Mouse (Mus musculus) midbrain, embryonic 11.5 days (tissue): ENCODE data around the gene Rbfox2. TPM values are rescaled to one million over a fixed set of nuclear protein-coding genes. Genes with fewer than 3 reads are reported as not detected.

ENCODE experiments used
- ATAC-seq: fragments of 200-750 bp; cut with Nextera tagmentation; 2 replicates; pipeline ENCODE4 v1.8.0; 2017; ENCODE audit warnings: moderate TSS enrichment, moderate library complexity; ENCODE audit not compliant: low FRiP score
- DNase-seq: peaks from one replicate; pipeline ENCODE4 v3.0.0; 2015; ENCODE audit warnings: low spot score; ENCODE audit errors: missing footprints
- H3K27ac ChIP-seq: fragments of 300-500 bp; sonication (generic); 2 replicates; pipeline ENCODE4 v1.5.1; 2014; ENCODE audit warnings: low read depth, low read length
- H3K27me3 ChIP-seq: fragments of 300-500 bp; sonication (generic); 2 replicates; pipeline ENCODE4 v1.6.1; 2014; ENCODE audit warnings: mild to moderate bottlenecking, low read length, moderate library complexity, mixed read lengths; ENCODE audit not compliant: control insufficient read depth, insufficient read depth
- H3K36me3 ChIP-seq: fragments of 300-500 bp; sonication (generic); 2 replicates; pipeline ENCODE4 v1.6.1; 2014; ENCODE audit warnings: mild to moderate bottlenecking, low read length, moderate library complexity, mixed read lengths; ENCODE audit not compliant: control insufficient read depth, insufficient read depth
- H3K4me1 ChIP-seq: fragments of 300-500 bp; sonication (generic); 2 replicates; pipeline ENCODE4 v1.6.1; 2014; ENCODE audit warnings: low read length; ENCODE audit not compliant: control insufficient read depth, insufficient read depth
- H3K4me2 ChIP-seq: fragments of 300-500 bp; sonication (generic); 2 replicates; pipeline ENCODE4 v1.6.1; 2014; ENCODE audit warnings: mild to moderate bottlenecking, moderate library complexity
- H3K4me3 ChIP-seq: fragments of 300-500 bp; sonication (generic); 2 replicates; pipeline ENCODE4 v1.5.1; 2014; ENCODE audit warnings: low read depth, low read length
- H3K9ac ChIP-seq: fragments of 300-500 bp; sonication (generic); 2 replicates; pipeline ENCODE4 v1.6.1; 2014; ENCODE audit warnings: low read length
- H3K9me3 ChIP-seq: fragments of 300-500 bp; sonication (generic); 2 replicates; pipeline ENCODE4 v1.6.1; 2016; ENCODE audit warnings: low read length; ENCODE audit not compliant: control insufficient read depth
- WGBS: fragments of 180-500 bp; shearing (Covaris S2); extraction: QIAGEN DNeasy Blood & Tissue Kit; methylation state at CpG from one replicate; pipeline ENCODE4 v1.1.7; 2014; 5-methylcytosine and 5-hydroxymethylcytosine counted together
- polyA plus RNA-seq: library from polyadenylated mRNA; unstranded; fragments of >200 nt; fragmentation: Nextera tagmentation; extraction: Ambion mirVana; gene quantifications from 2 replicates; pipeline ENCODE4 v1.2.1, GENCODE M21; 2014

The Rbfox2 gene
- polyA plus RNA-seq, 1 experiment from 2014 or later: 73.2 TPM

GRCm38 (mm10) chr15:77254128-77254527 lies 52.7 kb downstream of the Rbfox2 start:
- Histone ChIP-seq H3K4me3 (no peak overlapping the region), H3K27me3 (no peaks in the 10 kb centered on the region), H3K27ac (no peak overlapping the region), H3K9ac (no peak overlapping the region), H3K9me3 (no peaks in the 10 kb centered on the region), H3K4me2 (no peak overlapping the region), H3K4me1 (no peaks in the 10 kb centered on the region), H3K36me3 (no peaks in the 10 kb centered on the region)
- ATAC-seq (no peak), DNase-seq (no peak)
- 85% methylated on average over 2 of the region's 2 CpGs for WGBS

- no peaks in the 10 kb centered on the region for H3K9me3 ChIP-seq
- H3K27me3 ChIP-seq: no peaks in the 10 kb centered on the region
- ATAC-seq (no peak), DNase-seq (peak; percentile 6)
- no peaks in the 10 kb centered on the region for H3K36me3 ChIP-seq
- H3K4me3 ChIP-seq: no peak overlapping the region
- H3K4me2 ChIP-seq: no peak overlapping the region
- H3K4me1 ChIP-seq: no peaks in the 10 kb centered on the region
- WGBS: 65% methylated on average over 3 of the region's 3 CpGs
- H3K27ac ChIP-seq: no peak overlapping the region
- H3K9ac ChIP-seq: no peak overlapping the region
These were observed 55.1 kb downstream of the Rbfox2 start for GRCm38 (mm10) chr15:77251706-77252105.

- peaks cover 4% of the 10 kb centered on the region for H3K4me1 ChIP-seq
These were observed 56.0 kb downstream of the Rbfox2 start for GRCm38 (mm10) chr15:77250806-77251205.

GRCm38 (mm10) chr15:77249421-77249820 lies 57.4 kb downstream of the Rbfox2 start:
- peak; percentile 62 for DNase-seq
- H3K27me3 ChIP-seq: no peaks in the 10 kb centered on the region
- H3K36me3 ChIP-seq: no peaks in the 10 kb centered on the region
- no peak overlapping the region for H3K4me2 ChIP-seq
- ATAC-seq: no peak
- peaks cover 10% of the 10 kb centered on the region for H3K4me1 ChIP-seq
- H3K4me3 ChIP-seq: no peak overlapping the region
- no peak overlapping the region for H3K27ac ChIP-seq
- H3K9ac ChIP-seq: no peak overlapping the region
- whole genome bisulfite sequencing: 85% methylated on average over 5 of the region's 5 CpGs
- no peaks in the 10 kb centered on the region for H3K9me3 ChIP-seq

More at GRCm38 (mm10) chr15:77250806-77251205, 56.0 kb downstream of the Rbfox2 start:
- 86% methylated on average over 2 of the region's 2 CpGs for WGBS
- Histone ChIP-seq H3K36me3 (no peaks in the 10 kb centered on the region), H3K4me2 (no peak overlapping the region), H3K9me3 (no peaks in the 10 kb centered on the region), H3K27me3 (no peaks in the 10 kb centered on the region), H3K27ac (no peak overlapping the region), H3K9ac (no peak overlapping the region), H3K4me3 (no peak overlapping the region)
- DNase-seq (peak; percentile 61), ATAC-seq (no peak)

- Histone ChIP-seq H3K4me1 (peaks cover 12% of the 10 kb centered on the region), H3K4me2 (peak overlapping the region; percentile 39), H3K27me3 (no peaks in the 10 kb centered on the region), H3K9ac (0 out of 2 replicates have a peak overlapping the region, but pooled peaks have one; percentile 41), H3K27ac (no peak overlapping the region), H3K36me3 (no peaks in the 10 kb centered on the region), H3K4me3 (peak overlapping the region; percentile 8; the same call in 1 of the 2 replicates), H3K9me3 (no peaks in the 10 kb centered on the region)
- 11% methylated on average over 11 of the region's 11 CpGs for WGBS
- peak; percentile 92 for DNase-seq
- peak; percentile 89 for ATAC-seq
These were observed 61.1 kb downstream of the Rbfox2 start for GRCm38 (mm10) chr15:77245418-77246365.

GRCm38 (mm10) chr15:77244634-77245033 lies 62.2 kb downstream of the Rbfox2 start:
- Histone ChIP-seq H3K4me1 (peaks cover 12% of the 10 kb centered on the region), H3K27me3 (no peaks in the 10 kb centered on the region), H3K9ac (no peak overlapping the region), H3K27ac (no peak overlapping the region), H3K36me3 (no peaks in the 10 kb centered on the region), H3K9me3 (no peaks in the 10 kb centered on the region), H3K4me2 (no peak overlapping the region), H3K4me3 (no peak overlapping the region)
- DNase-seq (no peak), ATAC-seq (no peak)
- WGBS: 89% methylated on average over 5 of the region's 5 CpGs

GRCm38 (mm10) chr15:77243876-77244560 lies 62.8 kb downstream of the Rbfox2 start:
- DNase-seq (peak; percentile 69), ATAC-seq (no peak)
- WGBS: 92% methylated on average over 5 of the region's 5 CpGs
- no peak overlapping the region for H3K4me2 ChIP-seq
- no peaks in the 10 kb centered on the region for H3K27me3 ChIP-seq
- H3K4me3 ChIP-seq: no peak overlapping the region
- no peak overlapping the region for H3K9ac ChIP-seq
- peaks cover 12% of the 10 kb centered on the region for H3K4me1 ChIP-seq
- no peak overlapping the region for H3K27ac ChIP-seq
- H3K9me3 ChIP-seq: no peaks in the 10 kb centered on the region
- no peaks in the 10 kb centered on the region for H3K36me3 ChIP-seq

GRCm38 (mm10) chr15:77240607-77241006 lies 66.2 kb downstream of the Rbfox2 start:
- DNase-seq (no peak), ATAC-seq (no peak)
- Histone ChIP-seq H3K4me3 (no peak overlapping the region), H3K4me2 (no peak overlapping the region), H3K27ac (no peak overlapping the region), H3K27me3 (no peaks in the 10 kb centered on the region), H3K9me3 (no peaks in the 10 kb centered on the region), H3K9ac (no peak overlapping the region), H3K36me3 (no peaks in the 10 kb centered on the region), H3K4me1 (peaks cover 6% of the 10 kb centered on the region)
- whole genome bisulfite sequencing: 90% methylated on average over 4 of the region's 4 CpGs

- WGBS: 89% methylated on average over 4 of the region's 4 CpGs
- peaks cover 2% of the 10 kb centered on the region; the same call in 1 of the 2 replicates for H3K4me1 ChIP-seq
These were observed 67.2 kb downstream of the Rbfox2 start for GRCm38 (mm10) chr15:77239564-77239963.

More at GRCm38 (mm10) chr15:77239564-77239963, 67.2 kb downstream of the Rbfox2 start:
- Histone ChIP-seq H3K27ac (no peak overlapping the region), H3K4me2 (no peak overlapping the region), H3K9ac (no peak overlapping the region), H3K9me3 (no peaks in the 10 kb centered on the region), H3K4me3 (no peak overlapping the region), H3K27me3 (no peaks in the 10 kb centered on the region), H3K36me3 (no peaks in the 10 kb centered on the region)
- DNase-seq (no peak), ATAC-seq (no peak)
